In genomic region chr5:136102099-136102820, GRCm38 (mm10) we compare ENCODE assay signal across 7 mouse cellular contexts. TPM values are rescaled to one million over a fixed set of nuclear protein-coding genes. Genes with fewer than 3 reads are reported as not detected.
A peak's percentile ranks its signal among the peaks of the same experiment; 100 is the strongest.
DNase-seq lines count a peak whose midpoint lies in the region; ATAC-seq and TF ChIP-seq lines count a peak whose summit lies in the region.

No protein-coding gene starts in this region.

- no peaks in the 10 kb centered on the region for H3K27me3 ChIP-seq in intestine, postnatal 0 days (replicated peaks; ENCODE audit: control insufficient read depth, insufficient read depth, low read length)
- no peaks in the 10 kb centered on the region for H3K27me3 ChIP-seq in limb, embryonic 11.5 days (ENCODE audit: control insufficient read depth, insufficient read depth, low read length)
- peaks cover 33% of the 10 kb centered on the region for H3K27me3 ChIP-seq in midbrain, embryonic 13.5 days

- intact Hi-C loops in gastrocnemius, adult 2 months (cut with DNase I), result no loop called here

- H3K9me3 ChIP-seq in intestine, postnatal 0 days (ENCODE audit: control insufficient read depth), result no peaks in the 10 kb centered on the region
- H3K9me3 ChIP-seq in limb, embryonic 11.5 days (ENCODE audit: control insufficient read depth, low read length), result no peaks in the 10 kb centered on the region
- no peaks in the 10 kb centered on the region for H3K9me3 ChIP-seq in midbrain, embryonic 13.5 days

- peak; percentile 56 to 68 for DNase-seq in adrenal gland, adult 18-20 months (ENCODE audit: low spot score in 2 of 2)
- DNase-seq in cerebellum, postnatal 4 days (ENCODE audit: low spot score in 2 of 2), result peak; percentile 48 to 77
- peak; percentile 75 for DNase-seq in gastrocnemius, adult 2 months
- DNase-seq in limb, embryonic 11.5 days (ENCODE audit: low spot score), result peak; percentile 81
- peak; percentile 37 for DNase-seq in spleen, adult 12 weeks (ENCODE audit: low spot score)

- H3K9ac ChIP-seq in intestine, postnatal 0 days (ENCODE audit: low read depth, low read length), result no peak overlapping the region
- H3K9ac ChIP-seq in limb, embryonic 11.5 days (ENCODE audit: low read length), result peak overlapping the region; percentile 27; the same call in 1 of the 2 replicates
- peak overlapping the region; percentile 61 for H3K9ac ChIP-seq in midbrain, embryonic 13.5 days (replicated peaks)

- peak; percentile 85 for TF ChIP-seq CTCF in gastrocnemius, adult 2 months (IDR thresholded peaks at IDR 0.05)
- peak; percentile 94 for TF ChIP-seq CTCF in intestine, postnatal 0 days (IDR thresholded peaks at IDR 0.05; ENCODE audit: low read depth)

- peak overlapping the region; percentile 60 for H3K4me2 ChIP-seq in intestine, postnatal 0 days (replicated peaks; ENCODE audit: low read depth)
- H3K4me2 ChIP-seq in limb, embryonic 11.5 days (ENCODE audit: low read depth, severe bottlenecking), result peak overlapping the region; percentile 54
- H3K4me2 ChIP-seq in midbrain, embryonic 13.5 days (replicated peaks), result peak overlapping the region; percentile 61

- ATAC-seq in intestine, postnatal 0 days, result peak; percentile 75
- peak; percentile 67; the same call in 1 of the 2 replicates for ATAC-seq in limb, embryonic 11.5 days (ENCODE audit: insufficient number of reproducible peaks, low FRiP score, low TSS enrichment, low read depth)
- ATAC-seq in midbrain, embryonic 13.5 days, result peak; percentile 95

- H3K4me1 ChIP-seq in intestine, postnatal 0 days (replicated peaks; ENCODE audit: control insufficient read depth, insufficient read depth, low read length), result no peaks in the 10 kb centered on the region
- 0 out of 2 replicates have a peak, but pooled peaks cover 3% of the 10 kb centered on the region for H3K4me1 ChIP-seq in limb, embryonic 11.5 days (ENCODE audit: control insufficient read depth, insufficient read depth, low read length)
- H3K4me1 ChIP-seq in midbrain, embryonic 13.5 days (replicated peaks), result peaks cover 10% of the 10 kb centered on the region

- WGBS in intestine, postnatal 0 days, result 12% methylated on average over 41 of the region's 41 CpGs
- 7% methylated on average over 41 of the region's 41 CpGs for WGBS in limb, embryonic 11.5 days
- 6% methylated on average over 41 of the region's 41 CpGs for WGBS in midbrain, embryonic 13.5 days

- H3K27ac ChIP-seq in gastrocnemius, adult 2 months, result peak overlapping the region; percentile 9; the same call in 1 of the 2 replicates
- no peak overlapping the region for H3K27ac ChIP-seq in intestine, postnatal 0 days (ENCODE audit: low read depth, low read length)
- H3K27ac ChIP-seq in limb, embryonic 11.5 days (replicated peaks; ENCODE audit: low read depth, low read length), result no peak overlapping the region
- no peak overlapping the region for H3K27ac ChIP-seq in midbrain, embryonic 13.5 days

- H3K4me3 ChIP-seq in gastrocnemius, adult 2 months, result peak overlapping the region; percentile 41
- peak overlapping the region; percentile 14; the same call in 1 of the 2 replicates for H3K4me3 ChIP-seq in intestine, postnatal 0 days (ENCODE audit: low read depth, low read length)
- H3K4me3 ChIP-seq in limb, embryonic 11.5 days (ENCODE audit: low read depth, low read length), result no peak overlapping the region
- peak overlapping the region; percentile 41 for H3K4me3 ChIP-seq in midbrain, embryonic 13.5 days (replicated peaks)

- peaks cover 10% of the 10 kb centered on the region; the same call in 1 of the 2 replicates for H3K36me3 ChIP-seq in intestine, postnatal 0 days (ENCODE audit: control insufficient read depth, insufficient read depth)
- H3K36me3 ChIP-seq in limb, embryonic 11.5 days (ENCODE audit: control insufficient read depth, insufficient read depth, low read length), result no peaks in the 10 kb centered on the region
- no peaks in the 10 kb centered on the region for H3K36me3 ChIP-seq in midbrain, embryonic 13.5 days

RNA-seq across cellular contexts. Expression of gene Polr2j, which starts 14.2 kb away (rescaled TPM):
- 10 to 100 TPM; 70.3 to 78.0 TPM for total RNA-seq in adrenal gland, adult 18-20 months (2021)
- 10 to 100 TPM; 62.9 to 69.6 TPM for total RNA-seq in gastrocnemius, adult 2 months (2021)
- polyA plus RNA-seq in intestine, postnatal 0 days (2015; fragmentation: Nextera tagmentation; extraction: Ambion mirVana), result 152 and 169 TPM in 2 replicates
- 274 and 281 TPM in 2 replicates for polyA plus RNA-seq in limb, embryonic 11.5 days (2014; fragmentation: Nextera tagmentation; extraction: Ambion mirVana)
- 242 TPM in 2 replicates for polyA plus RNA-seq in midbrain, embryonic 13.5 days (2015; fragmentation: Nextera tagmentation; extraction: Ambion mirVana)

RNA-seq across cellular contexts. Expression of gene Rasa4, which starts 18.5 kb away (rescaled TPM):
- 10 to 100 TPM; 11.9 to 14.7 TPM for total RNA-seq in adrenal gland, adult 18-20 months (2021)
- 10 to 100 TPM; 25.0 to 28.8 TPM for total RNA-seq in gastrocnemius, adult 2 months (2021)
- polyA plus RNA-seq in intestine, postnatal 0 days (2015; fragmentation: Nextera tagmentation; extraction: Ambion mirVana), result 8.1 and 8.7 TPM in 2 replicates
- polyA plus RNA-seq in limb, embryonic 11.5 days (2014; fragmentation: Nextera tagmentation; extraction: Ambion mirVana), result 3.3 and 4.4 TPM in 2 replicates
- polyA plus RNA-seq in midbrain, embryonic 13.5 days (2015; fragmentation: Nextera tagmentation; extraction: Ambion mirVana), result 13.7 and 16.4 TPM in 2 replicates

RNA-seq across cellular contexts. Expression of gene Lrwd1, which starts 33.6 kb away (rescaled TPM):
- total RNA-seq in adrenal gland, adult 18-20 months (2021), result 10 to 100 TPM; 11.0 to 11.4 TPM
- 1 to 10 TPM; 4.6 to 5.5 TPM for total RNA-seq in gastrocnemius, adult 2 months (2021)
- polyA plus RNA-seq in intestine, postnatal 0 days (2015; fragmentation: Nextera tagmentation; extraction: Ambion mirVana), result 7.5 and 7.8 TPM in 2 replicates
- polyA plus RNA-seq in limb, embryonic 11.5 days (2014; fragmentation: Nextera tagmentation; extraction: Ambion mirVana), result 50.5 TPM in 2 replicates
- 31.7 and 33.8 TPM in 2 replicates for polyA plus RNA-seq in midbrain, embryonic 13.5 days (2015; fragmentation: Nextera tagmentation; extraction: Ambion mirVana)

RNA-seq across cellular contexts. Expression of gene Alkbh4, which starts 33.7 kb away (rescaled TPM):
- 1 to 10 TPM; 8.3 to 8.5 TPM for total RNA-seq in adrenal gland, adult 18-20 months (2021)
- 1 to 10 TPM; 4.4 to 5.7 TPM for total RNA-seq in gastrocnemius, adult 2 months (2021)
- polyA plus RNA-seq in intestine, postnatal 0 days (2015; fragmentation: Nextera tagmentation; extraction: Ambion mirVana), result 11.0 and 12.6 TPM in 2 replicates
- polyA plus RNA-seq in limb, embryonic 11.5 days (2014; fragmentation: Nextera tagmentation; extraction: Ambion mirVana), result 23.9 and 24.7 TPM in 2 replicates
- 23.0 and 23.6 TPM in 2 replicates for polyA plus RNA-seq in midbrain, embryonic 13.5 days (2015; fragmentation: Nextera tagmentation; extraction: Ambion mirVana)

RNA-seq across cellular contexts. Expression of gene Upk3bl, which starts 48.0 kb away (rescaled TPM):
- not detected for total RNA-seq in adrenal gland, adult 18-20 months (2021)
- not detected for total RNA-seq in gastrocnemius, adult 2 months (2021)
- polyA plus RNA-seq in intestine, postnatal 0 days (2015; fragmentation: Nextera tagmentation; extraction: Ambion mirVana), result 0.39 TPM in 1 of 2 replicates, not detected in the other
- 4.0 TPM in 2 replicates for polyA plus RNA-seq in limb, embryonic 11.5 days (2014; fragmentation: Nextera tagmentation; extraction: Ambion mirVana)
- polyA plus RNA-seq in midbrain, embryonic 13.5 days (2015; fragmentation: Nextera tagmentation; extraction: Ambion mirVana), result not detected in 2 replicates
